Mouse (Mus musculus) monocyte, adult 2 months (primary cell): ENCODE data around the gene Gm9495.
"Not testable (repeated sequence)": the region's sequence is repeated elsewhere in the genome, so short reads cannot be mapped to it uniquely, and the experiment has no call there.

Experiments
- DNase-seq, 2 experiments: peaks; one replicate each; pipeline ENCODE4 v3.0.0; 2022; ENCODE audit warnings: low spot score in 2 of 2, low read depth in 1 of 2

Gm9495 gene

DNA sequence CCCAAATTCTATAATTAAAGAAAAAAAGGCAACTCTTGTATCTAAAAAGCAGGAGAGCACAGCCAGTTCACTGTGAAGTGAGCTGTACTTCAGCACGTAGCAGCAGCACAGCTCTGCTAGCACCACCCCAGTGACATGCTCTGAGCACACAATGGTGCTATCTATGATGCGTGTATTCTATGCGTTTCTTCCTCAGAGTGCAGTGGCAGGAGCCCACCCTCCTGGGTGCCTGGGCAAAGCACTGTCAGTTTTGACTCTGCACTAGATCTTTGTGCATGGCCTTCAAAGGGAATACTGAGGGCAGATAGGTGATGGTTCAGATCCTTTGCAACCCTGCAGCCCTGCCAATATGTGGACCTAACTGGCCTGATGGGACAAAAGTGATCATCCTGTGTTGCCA is at the start of gene Gm9495:
Gene Gm9495, minus strand, starts transcription at position 101 of the 400 bp plus-strand sequence.
- not testable (repeated sequence) for DNase-seq

DNA sequence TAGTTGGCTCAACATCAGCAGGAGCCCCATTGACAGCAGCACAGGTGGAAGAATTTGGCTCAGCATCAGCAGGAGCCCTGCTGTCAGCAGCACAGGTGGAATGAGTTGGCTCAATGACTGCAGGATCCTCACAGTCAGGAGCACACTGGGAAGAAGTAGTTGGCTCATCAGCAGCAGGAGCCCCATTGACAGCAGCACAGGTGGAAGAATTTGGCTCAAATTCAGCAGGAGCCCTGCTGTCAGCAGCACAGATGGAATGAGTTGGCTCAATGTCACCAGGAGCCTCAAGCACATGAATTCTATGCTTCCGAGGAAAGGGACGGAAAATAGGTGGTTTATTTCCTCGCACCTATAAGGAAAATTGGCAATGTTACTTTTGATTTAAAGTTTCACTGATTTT is 21.6 kb upstream of the Gm9495 start:
- not testable (repeated sequence) for DNase-seq

GRCm38 (mm10) chr8:69420018-69420417 is 33.3 kb downstream of the Gm9495 start:
- not testable (repeated sequence) for DNase-seq

DNA sequence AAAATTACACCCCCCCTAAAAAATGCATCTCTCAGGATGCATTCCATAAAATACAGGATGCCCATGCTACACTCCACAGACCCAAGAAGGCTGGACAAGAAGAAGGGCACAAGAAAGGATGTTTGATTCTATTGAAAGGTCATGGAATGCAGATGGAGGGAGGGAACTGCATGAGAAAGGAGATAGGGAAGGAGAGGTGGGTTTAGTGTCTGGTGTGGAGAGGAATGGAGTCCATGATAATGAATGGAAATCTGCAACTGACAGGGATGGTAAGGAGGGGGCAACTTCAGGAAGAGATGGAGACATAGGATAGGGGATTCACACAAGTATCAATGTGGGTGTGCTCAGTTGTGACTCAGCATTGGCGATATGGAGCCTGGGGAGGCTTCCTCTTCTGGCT is 39.0 kb downstream of the Gm9495 start:
- DNase-seq = no peak

GRCm38 (mm10) chr8:69404768-69405167 is 48.6 kb downstream of the Gm9495 start:
- DNase-seq = no peak

DNA sequence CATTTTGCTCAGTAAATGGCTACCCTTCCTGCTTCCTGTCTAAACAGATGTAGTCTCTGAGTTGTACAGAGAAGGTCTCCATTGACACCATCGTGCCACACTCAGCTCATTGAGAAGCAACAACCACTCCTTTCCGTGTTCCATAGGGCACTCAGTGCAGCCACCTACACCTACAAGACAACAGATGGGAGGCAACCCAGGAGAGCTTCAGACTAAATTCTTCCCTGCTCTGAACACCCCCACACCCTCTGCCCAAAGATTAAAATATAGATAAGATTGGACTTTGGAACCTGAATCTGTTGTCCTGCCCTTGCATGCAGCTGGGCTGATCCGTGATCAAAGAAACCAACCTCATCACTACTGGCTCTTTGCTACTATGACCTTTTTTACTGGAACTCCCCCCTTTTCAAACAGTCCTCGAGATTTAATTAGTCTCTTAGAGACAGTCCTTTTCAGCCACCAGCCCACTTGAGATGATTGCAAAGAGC is 53.4 kb downstream of the Gm9495 start:
- no peak for DNase-seq

GRCm38 (mm10) chr8:69399181-69399955 is 54.0 kb downstream of the Gm9495 start:
- DNase-seq = peak in 1 of 2 experiments; percentile 24

GRCm38 (mm10) chr8:69396196-69396595 is 57.2 kb downstream of the Gm9495 start:
- no peak for DNase-seq

DNA sequence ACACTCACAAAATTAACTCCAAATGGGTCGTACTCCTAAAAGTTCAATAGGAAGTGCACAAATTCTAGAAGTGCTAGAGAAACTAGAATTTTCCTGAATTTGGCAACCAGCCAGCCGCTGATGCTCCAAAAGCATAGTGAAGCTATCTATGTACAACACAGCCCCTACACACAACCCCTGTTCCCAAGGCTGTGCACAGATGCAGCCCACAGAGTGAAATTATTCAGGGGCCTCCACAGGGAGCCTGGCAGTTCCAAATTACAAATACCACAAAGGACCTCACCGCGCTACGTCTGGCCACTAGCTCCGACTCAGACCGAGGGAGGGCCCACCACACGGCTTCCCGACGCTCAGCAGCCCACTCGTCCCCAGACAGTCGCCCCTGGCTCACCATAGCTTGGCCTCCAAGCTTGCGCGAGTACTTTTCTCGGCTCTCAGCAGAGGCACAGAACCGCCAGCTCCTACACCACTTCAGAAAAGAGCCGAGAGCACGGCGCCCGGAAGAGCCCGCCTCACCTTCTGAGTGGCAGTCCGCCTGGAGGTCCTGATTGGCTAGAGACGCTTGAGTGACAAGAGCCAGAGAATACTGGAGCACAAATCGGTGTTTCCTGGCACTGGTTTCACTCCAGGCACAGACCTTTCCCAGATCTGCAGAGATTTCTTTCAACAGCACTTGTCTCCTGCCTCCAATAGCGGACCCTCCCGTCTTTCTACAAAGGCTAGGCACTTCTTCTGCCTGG is 58.1 kb downstream of the Gm9495 start:
- DNase-seq = peak; percentile 27 to 58

DNA sequence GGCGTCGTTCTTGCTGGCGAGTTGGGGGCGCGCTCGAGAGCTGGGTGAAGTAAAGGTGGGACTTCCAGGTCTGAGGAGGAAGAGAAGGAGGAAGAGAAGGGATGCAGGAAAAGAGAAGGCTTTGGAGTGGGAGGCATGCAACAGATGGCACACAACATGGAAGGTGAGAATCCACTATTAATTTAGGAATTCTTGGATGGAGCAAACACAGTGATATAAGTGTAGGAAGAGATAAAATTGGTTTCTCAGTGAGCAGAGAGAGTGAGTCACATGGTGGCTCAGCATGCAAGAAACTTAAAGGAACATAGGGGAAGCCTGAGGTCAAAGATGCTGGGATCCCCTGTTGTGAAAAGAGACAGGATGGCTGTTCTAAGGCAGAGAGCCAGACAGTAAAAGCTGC is 69.0 kb downstream of the Gm9495 start:
- DNase-seq = no peak
